Mouse (Mus musculus): ENCODE results near the gene Eps8l2. TPM values are rescaled to one million over a fixed set of nuclear protein-coding genes. Genes with fewer than 3 reads are reported as not detected.

Gene Eps8l2
- polyA plus RNA-seq, 1 experiment from 2014 or later: 22.2 TPM

GRCm38 (mm10) chr7:141327469-141328372 lies 11.0 kb upstream of the Eps8l2 start, which contains the start of the genes Deaf1 and Tmem80:
Gene Deaf1, minus strand, starts transcription at chr7:141327690.
Gene Tmem80, plus strand, starts transcription at chr7:141327739.
- peak; percentile 91 for ATAC-seq
- Histone ChIP-seq H3K9ac (replicated peaks) (peak within 1 kb of the TSS; percentile 92), H3K9me3 (ENCODE audit: low read length) (no peaks in the 10 kb centered on the region), H3K27me3 (ENCODE audit: insufficient read depth, low read length) (no peaks in the 10 kb centered on the region), H3K4me2 (ENCODE audit: low read depth, low read length) (peak within 1 kb of the TSS; percentile 91), H3K4me1 (ENCODE audit: insufficient read depth) (peaks cover 34% of the 10 kb centered on the region), H3K36me3 (replicated peaks; ENCODE audit: insufficient read depth, low read length) (peaks cover 17% of the 10 kb centered on the region), H3K4me3 (ENCODE audit: low read depth, low read length) (peak within 1 kb of the TSS; percentile 72), H3K27ac (ENCODE audit: low read depth) (peak within 1 kb of the TSS; percentile 94)
- TF ChIP-seq EP300 (IDR thresholded peaks at IDR 0.05; ENCODE audit: low read depth) (no peak; the same call in 1 of the 2 replicates), CTCF (IDR thresholded peaks at IDR 0.05; ENCODE audit: low read depth) (no peak)
- DNase-seq: peak; percentile 97
- WGBS (ENCODE audit: insufficient replicate concordance): under 1% methylated on average over 105 of the region's 105 CpGs

- peaks cover 13% of the 10 kb centered on the region for H3K36me3 ChIP-seq (replicated peaks; ENCODE audit: insufficient read depth, low read length)
- peak overlapping the region; percentile 92 for H3K9ac ChIP-seq (replicated peaks)
- DNase-seq (no peak), ATAC-seq (peak; percentile 5; the same call in 1 of the 2 replicates)
- H3K9me3 ChIP-seq (ENCODE audit: low read length): no peaks in the 10 kb centered on the region
- WGBS (ENCODE audit: insufficient replicate concordance): 14% methylated on average over 24 of the region's 24 CpGs
- peak overlapping the region; percentile 91 for H3K4me2 ChIP-seq (ENCODE audit: low read depth, low read length)
- H3K27ac ChIP-seq (ENCODE audit: low read depth): peak overlapping the region; percentile 94
- H3K4me1 ChIP-seq (ENCODE audit: insufficient read depth): peaks cover 34% of the 10 kb centered on the region
- no peak for TF ChIP-seq CTCF (IDR thresholded peaks at IDR 0.05; ENCODE audit: low read depth)
- TF ChIP-seq EP300 (IDR thresholded peaks at IDR 0.05; ENCODE audit: low read depth): no peak
- no peaks in the 10 kb centered on the region for H3K27me3 ChIP-seq (ENCODE audit: insufficient read depth, low read length)
- H3K4me3 ChIP-seq (ENCODE audit: low read depth, low read length): peak overlapping the region; percentile 72
Measured at GRCm38 (mm10) chr7:141328373-141328990, 10.2 kb upstream of the Eps8l2 start.

- no peak for DNase-seq
- H3K36me3 ChIP-seq (replicated peaks; ENCODE audit: insufficient read depth, low read length): peaks cover 8% of the 10 kb centered on the region
Measured at GRCm38 (mm10) chr7:141330706-141331105, 8.0 kb upstream of the Eps8l2 start.

GRCm38 (mm10) chr7:141331990-141332389 lies 6.7 kb upstream of the Eps8l2 start:
- Histone ChIP-seq H3K4me2 (ENCODE audit: low read depth, low read length) (no peak overlapping the region), H3K9me3 (ENCODE audit: low read length) (no peaks in the 10 kb centered on the region), H3K27me3 (ENCODE audit: insufficient read depth, low read length) (no peaks in the 10 kb centered on the region), H3K36me3 (replicated peaks; ENCODE audit: insufficient read depth, low read length) (peaks cover 8% of the 10 kb centered on the region), H3K4me1 (ENCODE audit: insufficient read depth) (peaks cover 20% of the 10 kb centered on the region), H3K27ac (ENCODE audit: low read depth) (peak overlapping the region; percentile 34; the same call in 1 of the 2 replicates), H3K9ac (replicated peaks) (no peak overlapping the region), H3K4me3 (ENCODE audit: low read depth, low read length) (no peak overlapping the region)
- no peak for TF ChIP-seq CTCF (IDR thresholded peaks at IDR 0.05; ENCODE audit: low read depth)
- TF ChIP-seq EP300 (IDR thresholded peaks at IDR 0.05; ENCODE audit: low read depth): no peak
- peak; percentile 43 for DNase-seq
- no peak for ATAC-seq
- 65% methylated on average over 6 of the region's 6 CpGs for WGBS (ENCODE audit: insufficient replicate concordance)

More at GRCm38 (mm10) chr7:141330706-141331105, 8.0 kb upstream of the Eps8l2 start:
- Histone ChIP-seq H3K4me3 (ENCODE audit: low read depth, low read length) (no peak overlapping the region), H3K4me1 (ENCODE audit: insufficient read depth) (peaks cover 33% of the 10 kb centered on the region), H3K27ac (ENCODE audit: low read depth) (no peak overlapping the region), H3K9me3 (ENCODE audit: low read length) (no peaks in the 10 kb centered on the region), H3K27me3 (ENCODE audit: insufficient read depth, low read length) (no peaks in the 10 kb centered on the region), H3K9ac (replicated peaks) (no peak overlapping the region), H3K4me2 (ENCODE audit: low read depth, low read length) (no peak overlapping the region)
- TF ChIP-seq EP300 (IDR thresholded peaks at IDR 0.05; ENCODE audit: low read depth): no peak
- no peak for TF ChIP-seq CTCF (IDR thresholded peaks at IDR 0.05; ENCODE audit: low read depth)
- no peak for ATAC-seq

GRCm38 (mm10) chr7:141335044-141335579 lies 3.6 kb upstream of the Eps8l2 start:
- H3K9ac ChIP-seq (replicated peaks): no peak overlapping the region
- DNase-seq (no peak), ATAC-seq (no peak)
- no peak overlapping the region for H3K27ac ChIP-seq (ENCODE audit: low read depth)
- no peaks in the 10 kb centered on the region for H3K27me3 ChIP-seq (ENCODE audit: insufficient read depth, low read length)
- H3K9me3 ChIP-seq (ENCODE audit: low read length): no peaks in the 10 kb centered on the region
- peaks cover 21% of the 10 kb centered on the region for H3K4me1 ChIP-seq (ENCODE audit: insufficient read depth)
- 81% methylated on average over 2 of the region's 2 CpGs for WGBS (ENCODE audit: insufficient replicate concordance)
- H3K4me2 ChIP-seq (ENCODE audit: low read depth, low read length): no peak overlapping the region
- H3K36me3 ChIP-seq (replicated peaks; ENCODE audit: insufficient read depth, low read length): peaks cover 8% of the 10 kb centered on the region
- TF ChIP-seq CTCF (IDR thresholded peaks at IDR 0.05; ENCODE audit: low read depth): no peak
- TF ChIP-seq EP300 (IDR thresholded peaks at IDR 0.05; ENCODE audit: low read depth): no peak
- no peak overlapping the region for H3K4me3 ChIP-seq (ENCODE audit: low read depth, low read length)

- H3K4me3 ChIP-seq (ENCODE audit: low read depth, low read length): no peak overlapping the region
- TF ChIP-seq CTCF (IDR thresholded peaks at IDR 0.05; ENCODE audit: low read depth): no peak
- TF ChIP-seq EP300 (IDR thresholded peaks at IDR 0.05; ENCODE audit: low read depth): no peak
- 78% methylated on average over 4 of the region's 4 CpGs for WGBS (ENCODE audit: insufficient replicate concordance)
- H3K27me3 ChIP-seq (ENCODE audit: insufficient read depth, low read length): no peaks in the 10 kb centered on the region
- H3K36me3 ChIP-seq (replicated peaks; ENCODE audit: insufficient read depth, low read length): peaks cover 8% of the 10 kb centered on the region
- H3K9me3 ChIP-seq (ENCODE audit: low read length): no peaks in the 10 kb centered on the region
- no peak overlapping the region for H3K4me2 ChIP-seq (ENCODE audit: low read depth, low read length)
- ATAC-seq: no peak
- peaks cover 21% of the 10 kb centered on the region for H3K4me1 ChIP-seq (ENCODE audit: insufficient read depth)
- no peak overlapping the region for H3K9ac ChIP-seq (replicated peaks)
- no peak for DNase-seq
- no peak overlapping the region for H3K27ac ChIP-seq (ENCODE audit: low read depth)
Measured at GRCm38 (mm10) chr7:141335682-141336081, 3.0 kb upstream of the Eps8l2 start.

All from liver, postnatal 0 days (tissue).